Mouse (Mus musculus) G1E (cell line): Measurements from ENCODE around the gene Apba3. TPM values are rescaled to one million over a fixed set of nuclear protein-coding genes. Genes with fewer than 3 reads are reported as not detected.

Experiments used
- ATAC-seq: 2 replicates; pipeline ENCODE4 v1.8.0; 2016; ENCODE audit warnings: mild to moderate bottlenecking; ENCODE audit not compliant: insufficient number of reproducible peaks, poor library complexity, low FRiP score, severe bottlenecking; ENCODE audit errors: extremely low read depth
- DNase-seq: peaks from one replicate; pipeline ENCODE4 v3.0.0; 2012; ENCODE audit warnings: low spot score
- H3K27me3 ChIP-seq: 2 replicates; pipeline ENCODE4 v1.6.1; 2012; ENCODE audit warnings: mild to moderate bottlenecking, low read length, inconsistent platforms; ENCODE audit not compliant: insufficient read depth
- H3K36me3 ChIP-seq: replicated peaks from 2 replicates; pipeline ENCODE3; 2012; ENCODE audit warnings: mild to moderate bottlenecking, inconsistent platforms
- H3K4me1 ChIP-seq: 2 replicates; pipeline ENCODE4 v1.6.1; 2012; ENCODE audit warnings: low read depth, low read length, inconsistent platforms, mixed read lengths; ENCODE audit not compliant: insufficient read depth
- H3K4me3 ChIP-seq: 2 replicates; pipeline ENCODE4 v1.5.1; 2012; ENCODE audit warnings: low read depth, mild to moderate bottlenecking, inconsistent platforms, low read length, moderate library complexity, mixed read lengths
- H3K9me3 ChIP-seq: replicated peaks from 2 replicates; pipeline ENCODE4 v1.6.1; 2012; ENCODE audit warnings: inconsistent platforms
- CTCF ChIP-seq: IDR thresholded peaks from 2 replicates; pipeline ENCODE4 v1.5.1; 2012; ENCODE audit warnings: low read depth, low read length, inconsistent platforms, mixed read lengths
- GATA1 ChIP-seq: IDR thresholded peaks from 2 replicates; pipeline ENCODE4 v1.6.1; 2012; ENCODE audit warnings: borderline replicate concordance, low read length, inconsistent platforms, mixed read lengths
- GATA2 ChIP-seq: IDR thresholded peaks from 2 replicates; pipeline ENCODE4 v1.6.1; 2012; ENCODE audit warnings: low read depth, low read length, inconsistent platforms, borderline replicate concordance
- POLR2AphosphoS5 ChIP-seq: IDR thresholded peaks from 2 replicates; pipeline ENCODE4 v1.6.1; 2012; ENCODE audit warnings: low read depth, low read length, inconsistent platforms; ENCODE audit not compliant: insufficient replicate concordance
- TAL1 ChIP-seq: conservative IDR thresholded peaks from 2 replicates; pipeline ENCODE4 v1.6.1; 2012; ENCODE audit warnings: low read depth, low read length, inconsistent platforms, mixed read lengths
- polyA plus RNA-seq: library from polyadenylated mRNA; stranded (reverse); fragments of >175 nt; gene quantifications from 2 replicates; pipeline ENCODE4 v1.2.3, GENCODE M21; 2012
- total RNA-seq, 2 experiments: library from RNA; stranded (forward) in 1 of 2; stranded (reverse) in 1 of 2; fragments of 200-1000 nt in 1 of 2; fragments of >200 nt in 1 of 2; fragmentation: Nextera tagmentation in 1 of 2; gene quantifications; 2 replicates each; pipeline ENCODE4 v1.2.3; 2014 to 2017

Apba3 gene
- total and polyA plus RNA-seq, 3 experiments: 27.9 to 113 (median 44.6) TPM

DNA sequence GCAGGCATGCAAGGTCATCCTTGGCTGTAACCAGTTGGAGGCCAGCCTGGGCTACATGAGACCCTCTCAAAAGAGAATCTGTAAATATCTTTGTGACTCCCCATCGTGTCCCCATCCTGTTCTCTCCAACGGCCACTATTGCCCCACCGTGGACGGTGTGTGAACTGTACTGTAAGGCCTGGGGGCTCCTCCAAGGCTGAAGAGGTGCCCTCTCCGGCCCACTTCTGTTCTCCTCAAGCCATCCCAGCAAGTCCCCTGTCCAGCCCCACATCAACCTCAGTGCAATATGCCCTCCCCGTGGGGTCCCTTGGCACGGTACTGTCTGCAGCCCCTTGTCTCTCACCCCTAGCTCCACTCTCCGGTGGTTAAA lies 52.6 kb downstream of the Apba3 start:
- DNase-seq: no peak
- H3K4me3 ChIP-seq: peak overlapping the region; percentile 98; the same call in 1 of the 2 replicates
- no peaks in the 10 kb centered on the region for H3K9me3 ChIP-seq
- H3K27me3 ChIP-seq: no peaks in the 10 kb centered on the region; the same call in 1 of the 2 replicates
- ATAC-seq: no peak
- H3K36me3 ChIP-seq: peaks cover 76% of the 10 kb centered on the region
- peaks cover 79% of the 10 kb centered on the region for H3K4me1 ChIP-seq
- no peak for TF ChIP-seq POLR2AphosphoS5
- no peak for TF ChIP-seq GATA1
- TF ChIP-seq CTCF: no peak
- TF ChIP-seq GATA2: no peak
- no peak for TF ChIP-seq TAL1

DNA sequence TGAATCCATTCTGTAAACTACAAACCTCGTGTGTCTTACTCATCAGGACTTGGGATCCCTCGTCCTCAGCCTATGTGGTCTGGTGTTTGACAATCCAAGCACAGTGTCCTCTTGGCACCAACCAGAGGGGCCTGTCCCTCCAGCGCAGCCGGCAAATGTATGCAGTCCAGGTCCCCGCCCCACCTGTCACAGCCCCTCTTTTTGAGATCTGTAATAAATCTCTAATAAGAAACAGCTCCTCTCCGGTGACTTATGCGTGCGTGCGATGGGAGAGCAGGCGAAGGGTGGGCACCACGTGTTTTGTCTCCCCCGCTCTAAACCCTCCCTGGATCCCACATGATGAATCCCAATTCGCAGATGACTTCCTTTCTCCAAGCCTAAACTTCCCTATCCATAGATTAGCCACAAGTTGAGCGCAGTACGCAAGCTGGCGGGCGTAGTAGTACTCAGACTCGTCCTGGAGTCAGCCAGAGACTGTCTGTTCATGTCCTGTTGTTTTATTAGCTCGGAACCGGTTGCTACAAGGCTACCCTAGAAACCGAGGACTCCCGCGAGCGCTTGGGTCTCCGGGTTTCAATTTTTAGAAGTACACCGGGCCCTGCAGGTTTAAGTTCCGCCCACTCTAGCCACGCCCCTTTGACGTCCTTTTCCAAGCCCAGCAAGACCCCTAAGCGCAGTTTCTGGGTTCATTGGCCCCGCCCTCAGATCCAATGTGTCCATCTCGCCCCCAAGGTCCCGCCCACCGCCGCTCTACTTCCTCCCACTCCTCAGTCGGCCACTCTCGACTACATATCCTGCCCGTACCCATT lies 53.2 kb downstream of the Apba3 start:
- H3K4me1 ChIP-seq: peaks cover 84% of the 10 kb centered on the region
- H3K27me3 ChIP-seq: no peaks in the 10 kb centered on the region; the same call in 1 of the 2 replicates
- TF ChIP-seq GATA1: no peak
- DNase-seq: peak; percentile 93
- peaks cover 76% of the 10 kb centered on the region for H3K36me3 ChIP-seq
- peak overlapping the region; percentile 98 for H3K4me3 ChIP-seq
- no peaks in the 10 kb centered on the region for H3K9me3 ChIP-seq
- no peak for ATAC-seq

DNA sequence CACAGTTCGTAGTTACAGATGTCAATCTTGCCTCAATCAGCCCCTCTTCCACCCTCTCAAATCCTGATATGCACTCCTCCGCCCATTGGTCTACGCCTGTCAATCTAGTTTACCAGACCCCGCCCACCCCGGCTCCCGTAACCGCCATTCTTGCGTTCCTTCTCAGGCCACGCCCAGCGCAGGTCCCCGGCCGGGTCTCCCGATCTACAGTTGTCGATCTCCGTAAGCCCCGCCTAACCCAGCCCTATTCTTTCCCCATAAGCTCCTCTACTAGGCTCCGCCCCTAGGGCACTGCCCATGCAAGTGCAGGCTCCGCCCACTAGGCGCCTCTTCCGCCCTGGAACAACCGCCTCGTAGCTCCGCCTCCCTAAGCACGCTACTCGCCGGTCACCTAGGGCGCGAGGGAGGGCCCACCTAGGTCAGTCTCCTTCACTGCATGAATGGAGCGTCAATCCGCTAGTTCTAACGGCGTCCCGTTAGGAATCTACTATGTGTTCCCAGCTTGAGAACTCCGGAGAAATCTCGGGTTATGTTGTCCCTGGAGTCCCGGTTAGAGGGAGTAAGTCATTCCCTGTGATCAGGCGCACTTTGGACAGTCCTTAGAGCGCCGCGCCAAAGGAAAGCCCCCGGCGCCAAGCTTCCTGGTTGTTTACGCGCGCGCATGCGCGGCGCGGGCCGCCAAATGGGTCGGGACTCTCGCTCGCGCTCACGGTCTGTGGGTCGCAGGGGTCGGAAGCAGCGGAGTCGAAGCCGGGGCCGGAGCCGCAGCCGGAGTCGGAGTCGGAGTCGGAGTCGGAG lies 54.0 kb downstream of the Apba3 start, which contains the start of gene Cactin:
Cactin (plus strand) TSS at position 554 of the 798 bp plus-strand sequence.
- Histone ChIP-seq H3K4me3 (peak within 1 kb of the TSS; percentile 98), H3K9me3 (no peaks in the 10 kb centered on the region), H3K36me3 (peaks cover 76% of the 10 kb centered on the region), H3K4me1 (peaks cover 81% of the 10 kb centered on the region), H3K27me3 (no peaks in the 10 kb centered on the region; the same call in 1 of the 2 replicates)
- peak; percentile 99 for DNase-seq
- TF ChIP-seq GATA2: no peak
- no peak for TF ChIP-seq CTCF
- no peak for TF ChIP-seq POLR2AphosphoS5
- TF ChIP-seq GATA1: no peak
- TF ChIP-seq TAL1: no peak
- peak; percentile 83 for ATAC-seq

DNA sequence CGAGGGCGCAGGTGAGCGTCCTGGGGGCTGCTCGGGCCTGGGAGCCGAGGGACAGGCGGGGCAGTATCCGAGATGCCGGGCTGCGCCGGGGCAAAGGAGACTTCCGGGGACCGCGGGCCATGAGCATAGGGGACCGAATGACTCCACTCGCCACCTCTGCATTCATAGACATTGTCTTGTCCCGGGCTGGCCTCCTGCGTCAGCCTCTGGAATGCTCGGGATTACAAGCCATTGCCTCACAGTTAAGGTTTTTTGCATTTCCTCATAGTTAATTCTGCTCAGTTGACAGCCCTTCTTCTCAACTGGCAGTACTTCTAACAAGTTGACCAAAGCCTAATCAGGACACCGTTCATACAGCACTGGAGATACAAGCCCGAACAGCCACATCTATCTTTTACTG lies 54.7 kb downstream of the Apba3 start:
- ATAC-seq: no peak
- H3K4me3 ChIP-seq: peak overlapping the region; percentile 98
- H3K36me3 ChIP-seq: peaks cover 76% of the 10 kb centered on the region
- H3K4me1 ChIP-seq: peaks cover 77% of the 10 kb centered on the region
- TF ChIP-seq GATA1 (no peak), GATA2 (no peak), CTCF (no peak), POLR2AphosphoS5 (no peak), TAL1 (no peak)
- no peaks in the 10 kb centered on the region for H3K9me3 ChIP-seq
- H3K27me3 ChIP-seq: no peaks in the 10 kb centered on the region; the same call in 1 of the 2 replicates
- peak; percentile 37 for DNase-seq

DNA sequence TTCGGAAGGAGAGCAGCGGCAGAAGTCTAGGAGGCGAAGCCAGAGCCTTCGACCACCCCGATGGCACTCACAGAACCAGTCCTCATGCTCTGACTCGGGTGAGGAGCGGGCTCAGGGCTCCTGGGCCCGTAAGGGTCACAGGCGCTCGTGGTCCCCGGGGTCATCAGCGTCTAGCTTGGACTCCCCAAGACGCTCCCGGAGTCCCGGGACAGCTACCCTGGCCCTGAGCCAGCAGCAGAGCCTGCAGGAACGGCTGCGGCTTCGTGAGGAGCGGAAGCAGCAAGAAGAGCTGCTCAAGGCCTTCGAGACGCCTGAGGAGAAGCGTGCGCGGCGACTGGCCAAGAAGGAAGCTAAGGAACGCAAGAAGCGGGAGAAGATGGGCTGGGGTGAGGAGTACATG lies 55.7 kb downstream of the Apba3 start:
- Histone ChIP-seq H3K4me3 (peak overlapping the region; percentile 98; the same call in 1 of the 2 replicates), H3K4me1 (peaks cover 70% of the 10 kb centered on the region), H3K9me3 (no peaks in the 10 kb centered on the region), H3K27me3 (no peaks in the 10 kb centered on the region; the same call in 1 of the 2 replicates), H3K36me3 (peaks cover 75% of the 10 kb centered on the region)
- DNase-seq (no peak), ATAC-seq (no peak)
- TF ChIP-seq CTCF (no peak), TAL1 (no peak), POLR2AphosphoS5 (no peak), GATA1 (no peak), GATA2 (no peak)

Other genes starting within 250 kb of the Apba3 start
Only the 20 nearest of the 33 such genes appear.
- gene Pias4, start 99.0 kb upstream of the Apba3 start, total RNA-seq (2014; fragmentation: Nextera tagmentation): 28.6 and 34.4 TPM in 2 replicates
- gene Pias4, start 99.0 kb upstream of the Apba3 start, total RNA-seq (2017): 21.2 and 24.8 TPM in 2 replicates
- 62.7 and 70.5 TPM in 2 replicates for gene Pias4, start 99.0 kb upstream of the Apba3 start, polyA plus RNA-seq
- gene Eef2, start 90.3 kb upstream of the Apba3 start, total RNA-seq (2014; fragmentation: Nextera tagmentation): 1,577 and 1,715 TPM in 2 replicates
- 1,676 and 1,695 TPM in 2 replicates for gene Eef2, start 90.3 kb upstream of the Apba3 start, total RNA-seq (2017)
- gene Eef2, start 90.3 kb upstream of the Apba3 start, polyA plus RNA-seq: 2,355 and 3,878 TPM in 2 replicates
- gene Dapk3, start 84.0 kb upstream of the Apba3 start, total RNA-seq (2014; fragmentation: Nextera tagmentation): 34.2 and 43.3 TPM in 2 replicates
- gene Dapk3, start 84.0 kb upstream of the Apba3 start, total RNA-seq (2017): 39.3 and 40.8 TPM in 2 replicates
- gene Dapk3, start 84.0 kb upstream of the Apba3 start, polyA plus RNA-seq: 69.8 and 96.7 TPM in 2 replicates
- gene 4930442H23Rik, start 83.1 kb upstream of the Apba3 start, total RNA-seq (2014; fragmentation: Nextera tagmentation): not detected in 2 replicates
- gene 4930442H23Rik, start 83.1 kb upstream of the Apba3 start, total RNA-seq (2017): not detected in 2 replicates
- gene 4930442H23Rik, start 83.1 kb upstream of the Apba3 start, polyA plus RNA-seq: not detected in 2 replicates
- gene Nmrk2, start 64.9 kb upstream of the Apba3 start, total RNA-seq (2014; fragmentation: Nextera tagmentation): not detected in 2 replicates
- not detected in 2 replicates for gene Nmrk2, start 64.9 kb upstream of the Apba3 start, total RNA-seq (2017)
- gene Nmrk2, start 64.9 kb upstream of the Apba3 start, polyA plus RNA-seq: not detected in 2 replicates
- not detected in 2 replicates for gene Atcay, start 36.1 kb upstream of the Apba3 start, total RNA-seq (2014; fragmentation: Nextera tagmentation)
- 0.06 and 0.11 TPM in 2 replicates for gene Atcay, start 36.1 kb upstream of the Apba3 start, total RNA-seq (2017)
- not detected in 2 replicates for gene Atcay, start 36.1 kb upstream of the Apba3 start, polyA plus RNA-seq
- 7.0 and 7.1 TPM in 2 replicates for gene Zfr2, start 33.8 kb upstream of the Apba3 start, total RNA-seq (2014; fragmentation: Nextera tagmentation)
- gene Zfr2, start 33.8 kb upstream of the Apba3 start, total RNA-seq (2017): 2.6 and 3.2 TPM in 2 replicates
- 1.8 and 1.9 TPM in 2 replicates for gene Zfr2, start 33.8 kb upstream of the Apba3 start, polyA plus RNA-seq
- not detected in 2 replicates for gene Matk, start 14.0 kb upstream of the Apba3 start, total RNA-seq (2014; fragmentation: Nextera tagmentation)
- gene Matk, start 14.0 kb upstream of the Apba3 start, total RNA-seq (2017): 0.05 and 0.06 TPM in 2 replicates
- gene Matk, start 14.0 kb upstream of the Apba3 start, polyA plus RNA-seq: 0.07 TPM in 1 of 2 replicates, not detected in the other
- gene Mrpl54, start within 50 bp of the Apba3 start, total RNA-seq (2014; fragmentation: Nextera tagmentation): 75.6 and 78.6 TPM in 2 replicates
- 186 and 206 TPM in 2 replicates for gene Mrpl54, start within 50 bp of the Apba3 start, total RNA-seq (2017)
- gene Mrpl54, start within 50 bp of the Apba3 start, polyA plus RNA-seq: 612 and 631 TPM in 2 replicates
- 0.44 TPM in 1 of 2 replicates, not detected in the other for gene Tjp3, start 24.6 kb downstream of the Apba3 start, total RNA-seq (2014; fragmentation: Nextera tagmentation)
- gene Tjp3, start 24.6 kb downstream of the Apba3 start, total RNA-seq (2017): 1.8 and 1.9 TPM in 2 replicates
- 1.4 and 1.6 TPM in 2 replicates for gene Tjp3, start 24.6 kb downstream of the Apba3 start, polyA plus RNA-seq
- 58.0 and 62.2 TPM in 2 replicates for gene Pip5k1c, start 26.0 kb downstream of the Apba3 start, total RNA-seq (2014; fragmentation: Nextera tagmentation)
- 58.8 and 66.6 TPM in 2 replicates for gene Pip5k1c, start 26.0 kb downstream of the Apba3 start, total RNA-seq (2017)
- gene Pip5k1c, start 26.0 kb downstream of the Apba3 start, polyA plus RNA-seq: 266 and 331 TPM in 2 replicates
- 9.0 and 11.4 TPM in 2 replicates for gene Cactin, start 54.1 kb downstream of the Apba3 start, total RNA-seq (2014; fragmentation: Nextera tagmentation)
- 23.5 and 23.9 TPM in 2 replicates for gene Cactin, start 54.1 kb downstream of the Apba3 start, total RNA-seq (2017)
- gene Cactin, start 54.1 kb downstream of the Apba3 start, polyA plus RNA-seq: 77.9 and 80.5 TPM in 2 replicates
- gene Tbxa2r, start 61.8 kb downstream of the Apba3 start, total RNA-seq (2014; fragmentation: Nextera tagmentation): not detected in 2 replicates
- 0.06 TPM in 1 of 2 replicates, not detected in the other for gene Tbxa2r, start 61.8 kb downstream of the Apba3 start, total RNA-seq (2017)
- 0.06 TPM in 1 of 2 replicates, not detected in the other for gene Tbxa2r, start 61.8 kb downstream of the Apba3 start, polyA plus RNA-seq
- not detected in 2 replicates for gene Gipc3, start 76.3 kb downstream of the Apba3 start, total RNA-seq (2014; fragmentation: Nextera tagmentation)
- gene Gipc3, start 76.3 kb downstream of the Apba3 start, total RNA-seq (2017): 0.11 TPM in 1 of 2 replicates, not detected in the other
- not detected in 2 replicates for gene Gipc3, start 76.3 kb downstream of the Apba3 start, polyA plus RNA-seq
- 36.7 and 39.2 TPM in 2 replicates for gene Hmg20b, start 83.5 kb downstream of the Apba3 start, total RNA-seq (2014; fragmentation: Nextera tagmentation)
- gene Hmg20b, start 83.5 kb downstream of the Apba3 start, total RNA-seq (2017): 12.0 and 21.9 TPM in 2 replicates
- gene Hmg20b, start 83.5 kb downstream of the Apba3 start, polyA plus RNA-seq: 142 and 193 TPM in 2 replicates
- gene Mfsd12, start 90.5 kb downstream of the Apba3 start, total RNA-seq (2014; fragmentation: Nextera tagmentation): 14.3 and 14.4 TPM in 2 replicates
- gene Mfsd12, start 90.5 kb downstream of the Apba3 start, total RNA-seq (2017): 13.1 and 14.6 TPM in 2 replicates
- gene Mfsd12, start 90.5 kb downstream of the Apba3 start, polyA plus RNA-seq: 46.7 and 48.2 TPM in 2 replicates
- 2.0 TPM in 1 of 2 replicates, not detected in the other for gene 4930404N11Rik, start 98.9 kb downstream of the Apba3 start, total RNA-seq (2014; fragmentation: Nextera tagmentation)
- gene 4930404N11Rik, start 98.9 kb downstream of the Apba3 start, total RNA-seq (2017): 0.17 and 1.2 TPM in 2 replicates
- gene 4930404N11Rik, start 98.9 kb downstream of the Apba3 start, polyA plus RNA-seq: 0.52 and 0.65 TPM in 2 replicates
- 29.7 and 65.2 TPM in 2 replicates for gene Fzr1, start 111.6 kb downstream of the Apba3 start, total RNA-seq (2014; fragmentation: Nextera tagmentation)
- gene Fzr1, start 111.6 kb downstream of the Apba3 start, total RNA-seq (2017): 15.8 and 22.8 TPM in 2 replicates
- 88.9 and 96.2 TPM in 2 replicates for gene Fzr1, start 111.6 kb downstream of the Apba3 start, polyA plus RNA-seq
- gene Dohh, start 117.5 kb downstream of the Apba3 start, total RNA-seq (2014; fragmentation: Nextera tagmentation): 9.6 and 11.9 TPM in 2 replicates
- gene Dohh, start 117.5 kb downstream of the Apba3 start, total RNA-seq (2017): 60.4 and 69.7 TPM in 2 replicates
- 186 and 220 TPM in 2 replicates for gene Dohh, start 117.5 kb downstream of the Apba3 start, polyA plus RNA-seq
- 1.1 TPM in 1 of 2 replicates, not detected in the other for gene Gm48551, start 117.5 kb downstream of the Apba3 start, total RNA-seq (2014; fragmentation: Nextera tagmentation)
- 2.6 and 4.1 TPM in 2 replicates for gene Gm48551, start 117.5 kb downstream of the Apba3 start, total RNA-seq (2017)
- gene Gm48551, start 117.5 kb downstream of the Apba3 start, polyA plus RNA-seq: 0.72 and 1.3 TPM in 2 replicates